ENCODE assay signal across 8 mouse cellular contexts in the genomic region with DNA sequence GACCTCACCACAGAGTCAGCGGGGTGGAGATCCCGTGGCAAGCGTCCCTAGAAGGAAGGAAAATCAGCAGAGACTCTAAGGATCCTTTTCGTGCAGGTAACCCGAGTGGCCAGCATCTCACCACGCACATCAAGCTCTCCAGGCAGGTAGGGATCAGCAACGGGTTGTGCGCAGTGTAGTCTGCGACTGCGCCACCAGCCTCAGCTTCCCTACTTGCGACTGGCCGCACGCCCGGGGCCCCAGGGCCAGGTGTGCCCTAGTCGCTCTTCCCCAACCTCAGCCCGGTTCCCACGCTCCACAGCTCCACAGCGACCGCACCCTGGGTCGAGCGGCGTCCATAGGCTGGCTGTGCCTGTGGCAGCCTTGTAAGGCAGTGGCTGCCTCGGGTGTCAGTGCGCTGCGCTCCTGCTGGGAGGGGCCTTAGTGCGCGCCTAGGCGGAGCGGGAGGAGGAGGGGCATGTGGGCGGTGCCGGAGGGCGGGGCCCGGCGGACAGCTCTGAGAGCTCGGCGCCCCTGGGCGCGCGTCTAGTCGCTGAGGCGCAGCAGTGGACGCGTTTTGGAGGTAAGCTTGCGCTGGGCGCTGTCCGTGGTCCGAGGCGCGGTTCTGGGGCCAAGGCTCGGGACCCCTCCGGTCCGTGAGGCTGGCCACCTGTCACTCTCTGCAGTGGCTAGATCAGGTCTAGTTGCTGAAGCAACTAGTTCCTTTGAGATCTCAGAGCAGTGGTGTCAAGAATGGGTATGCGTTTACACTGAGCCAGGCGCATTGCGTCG. TPM values are rescaled to one million over a fixed set of nuclear protein-coding genes. Genes with fewer than 3 reads are reported as not detected.
A peak's percentile ranks its signal among the peaks of the same experiment; 100 is the strongest.
DNase-seq lines count a peak whose midpoint lies in the region; TF ChIP-seq lines count a peak whose summit lies in the region.

A gene (plus strand): TSS at position 460 of the 771 bp plus-strand sequence.

- WGBS in macrophage (ENCODE audit: missing documents): 1% methylated on average over 56 of the region's 56 CpGs

- H3K27ac ChIP-seq in left cerebral cortex, adult 2 months: peak within 1 kb of the TSS; percentile 99
- H3K27ac ChIP-seq in macrophage: no peak within 1 kb of the TSS

- peak; percentile 96 to 98 for DNase-seq in adrenal gland, adult (ENCODE audit: inconsistent age in 2 of 2, low spot score in 1 of 2)
- peak; percentile 91 for DNase-seq in embryo, embryonic 10 days (ENCODE audit: low spot score)
- DNase-seq in gastrocnemius, postnatal 10 days: peak; percentile 90
- peak; percentile 46 for DNase-seq in hindlimb bud, embryonic 11.5 days (ENCODE audit: extremely low spot score, low read depth, low spot score)
- DNase-seq in left cerebral cortex, adult 2 months (ENCODE audit: extremely low spot score in 1 of 2, low spot score in 2 of 2): peak; percentile 95 to 96
- DNase-seq in retina, postnatal 7 days (ENCODE audit: low read depth, low spot score): peak; percentile 50
- peak; percentile 95 for DNase-seq in urinary bladder, adult 18-20 months (ENCODE audit: low spot score in 2 of 2)

- H3K79me2 ChIP-seq in macrophage (ENCODE audit: inconsistent target): no peaks in the 10 kb centered on the region

- intact Hi-C loops in left cerebral cortex, adult 2 months (cut with DNase I): loop anchor here (2.0 kb wide), 1 partner anchor 200 kb away; a partner anchor contains a TSS

- no peak; the same call in 1 of the 2 replicates for TF ChIP-seq CTCF in left cerebral cortex, adult 2 months (IDR thresholded peaks at IDR 0.05)

- H3K36me3 ChIP-seq in macrophage (ENCODE audit: inconsistent target): no peaks in the 10 kb centered on the region

- H3K4me3 ChIP-seq in left cerebral cortex, adult 2 months: peak within 1 kb of the TSS; percentile 88
- H3K4me3 ChIP-seq in macrophage (ENCODE audit: inconsistent target): peak within 1 kb of the TSS; percentile 32

RNA-seq across cellular contexts. Expression of the gene that starts here (rescaled TPM):
- total RNA-seq in gastrocnemius, postnatal 10 days (2021): 1 to 10 TPM; 5.5 to 5.8 TPM
- 100 to 1,000 TPM; 325 to 339 TPM for total RNA-seq in left cerebral cortex, adult 2 months (2021)
- total RNA-seq in macrophage (2018; cell fraction: chromatin; rRNA removed): not detected
- total RNA-seq in macrophage (2018; cell fraction: cytosol; rRNA removed): under 1 TPM in 15 of 26 experiments, not detected in 11; 0.03 to 0.56 (median 0.05) TPM
- under 1 TPM in 2 of 26 experiments, not detected in 24; 0.14 to 0.20 TPM for total RNA-seq in macrophage (2018; cell fraction: nucleus; rRNA removed)
- polyA plus RNA-seq in macrophage (2018): 0.03 to 0.07 TPM in 2 of 3 replicates, not detected in the other

Comparison
In these comparisons a context has a peak if more than half of its experiments do, and no peak if none do; other contexts are left out.
1. RNA of the gene that starts here (total RNA-seq): 325 to 339 TPM in left cerebral cortex, adult 2 months; 5.5 to 5.8 TPM in gastrocnemius, postnatal 10 days; every median in the first group is over 10 times any median in the second.
2. DNase-seq: peak in every context shown above with its lines; median percentile 97 in adrenal gland, adult; 96 in left cerebral cortex, adult 2 months; 95 in urinary bladder, adult 18-20 months; 91 in embryo, embryonic 10 days; 90 in gastrocnemius, postnatal 10 days; 50 in retina, postnatal 7 days; 46 in hindlimb bud, embryonic 11.5 days.